Mouse (Mus musculus) effector memory CD4-positive, alpha-beta T cell, adult 7 months (primary cell): ENCODE measurements around the gene Nudt15. TPM values are rescaled to one million over a fixed set of nuclear protein-coding genes. Genes with fewer than 3 reads are reported as not detected.

Experiments
- polyA plus RNA-seq: library from polyadenylated mRNA; unstranded; fragments of 100-300 nt; shearing (Covaris generic); gene quantifications from one replicate; pipeline ENCODE4 v1.2.1, GENCODE M21; 2017

Nudt15 gene
- 5.6 TPM for polyA plus RNA-seq

GRCm38 (mm10) chr14:73548051-73548450 is at the start of gene Nudt15:
Gene Nudt15 (minus strand): TSS chr14:73548242.

GRCm38 (mm10) chr14:73524766-73525448 is 23.1 kb downstream of the Nudt15 start, which contains the start of gene Sucla2:
Gene Sucla2 (plus strand): TSS chr14:73525319.

GRCm38 (mm10) chr14:73509765-73510423 is 38.1 kb downstream of the Nudt15 start, which contains the start of gene Med4:
Gene Med4 (plus strand): TSS chr14:73510025.

Other genes starting within 250 kb of the Nudt15 start
- gene Rb1, start 222.4 kb downstream of the Nudt15 start, polyA plus RNA-seq, result 64.2 TPM
- gene Itm2b, start 163.0 kb downstream of the Nudt15 start, polyA plus RNA-seq, result 1,108 TPM
- gene Med4, start 38.2 kb downstream of the Nudt15 start, polyA plus RNA-seq, result 67.0 TPM
- 49.5 TPM for gene Sucla2, start 22.9 kb downstream of the Nudt15 start, polyA plus RNA-seq
- gene Gm21750, start 113.0 kb upstream of the Nudt15 start, polyA plus RNA-seq, result not detected